Mouse (Mus musculus): ENCODE results near the gene Apbb1ip. TPM values are rescaled to one million over a fixed set of nuclear protein-coding genes. Genes with fewer than 3 reads are reported as not detected.

The Apbb1ip gene
- polyA plus RNA-seq, 1 experiment: 45.2 TPM

GRCm38 (mm10) chr2:22815674-22816073 is 41.8 kb downstream of the Apbb1ip start:
- peaks cover 5% of the 10 kb centered on the region for H3K4me1 ChIP-seq (replicated peaks; ENCODE audit: control insufficient read depth, insufficient read depth, low read length)
- no peak for DNase-seq
- WGBS: 98% methylated on average over 2 of the region's 2 CpGs

GRCm38 (mm10) chr2:22816231-22816630 is 42.3 kb downstream of the Apbb1ip start:
- 93% methylated on average over 1 of the region's 1 CpGs for WGBS
- peaks cover 2% of the 10 kb centered on the region; the same call in 1 of the 2 replicates for H3K4me1 ChIP-seq (replicated peaks; ENCODE audit: control insufficient read depth, insufficient read depth, low read length)
- H3K27me3 ChIP-seq (ENCODE audit: control insufficient read depth, insufficient read depth, low read length): no peaks in the 10 kb centered on the region
- DNase-seq: no peak
- H3K36me3 ChIP-seq (ENCODE audit: control insufficient read depth, insufficient read depth, low read length): peaks cover 36% of the 10 kb centered on the region
- no peak overlapping the region for H3K4me3 ChIP-seq (ENCODE audit: control insufficient read depth, insufficient read depth, low read length)
- H3K27ac ChIP-seq (ENCODE audit: control insufficient read depth, insufficient read depth, low read length): no peak overlapping the region
- TF ChIP-seq POLR2A (IDR thresholded peaks at IDR 0.05; ENCODE audit: control insufficient read depth, extremely low read depth, insufficient read depth, low read length, poor library complexity) (no peak), CTCF (IDR thresholded peaks at IDR 0.05; ENCODE audit: borderline replicate concordance, control insufficient read depth, extremely low read depth, insufficient read depth, low read length, poor library complexity) (no peak)

More at GRCm38 (mm10) chr2:22815674-22816073, 41.8 kb downstream of the Apbb1ip start:
- Histone ChIP-seq H3K36me3 (ENCODE audit: control insufficient read depth, insufficient read depth, low read length) (peaks cover 30% of the 10 kb centered on the region), H3K27ac (ENCODE audit: control insufficient read depth, insufficient read depth, low read length) (no peak overlapping the region), H3K27me3 (ENCODE audit: control insufficient read depth, insufficient read depth, low read length) (no peaks in the 10 kb centered on the region), H3K4me3 (ENCODE audit: control insufficient read depth, insufficient read depth, low read length) (no peak overlapping the region)
- TF ChIP-seq POLR2A (IDR thresholded peaks at IDR 0.05; ENCODE audit: control insufficient read depth, extremely low read depth, insufficient read depth, low read length, poor library complexity) (no peak), CTCF (IDR thresholded peaks at IDR 0.05; ENCODE audit: borderline replicate concordance, control insufficient read depth, extremely low read depth, insufficient read depth, low read length, poor library complexity) (no peak)

GRCm38 (mm10) chr2:22822293-22822692 is 48.4 kb downstream of the Apbb1ip start:
- H3K36me3 ChIP-seq (ENCODE audit: control insufficient read depth, insufficient read depth, low read length): peaks cover 61% of the 10 kb centered on the region
- no peaks in the 10 kb centered on the region for H3K4me1 ChIP-seq (replicated peaks; ENCODE audit: control insufficient read depth, insufficient read depth, low read length)
- no peak overlapping the region for H3K4me3 ChIP-seq (ENCODE audit: control insufficient read depth, insufficient read depth, low read length)
- no peak for DNase-seq
- no peaks in the 10 kb centered on the region for H3K27me3 ChIP-seq (ENCODE audit: control insufficient read depth, insufficient read depth, low read length)
- H3K27ac ChIP-seq (ENCODE audit: control insufficient read depth, insufficient read depth, low read length): no peak overlapping the region
- 82% methylated on average over 2 of the region's 2 CpGs for WGBS
- TF ChIP-seq CTCF (IDR thresholded peaks at IDR 0.05; ENCODE audit: borderline replicate concordance, control insufficient read depth, extremely low read depth, insufficient read depth, low read length, poor library complexity): no peak
- no peak for TF ChIP-seq POLR2A (IDR thresholded peaks at IDR 0.05; ENCODE audit: control insufficient read depth, extremely low read depth, insufficient read depth, low read length, poor library complexity)

GRCm38 (mm10) chr2:22845514-22845913 is 71.6 kb downstream of the Apbb1ip start:
- H3K4me3 ChIP-seq (ENCODE audit: control insufficient read depth, insufficient read depth, low read length): no peak overlapping the region
- H3K4me1 ChIP-seq (replicated peaks; ENCODE audit: control insufficient read depth, insufficient read depth, low read length): no peaks in the 10 kb centered on the region
- no peaks in the 10 kb centered on the region for H3K27me3 ChIP-seq (ENCODE audit: control insufficient read depth, insufficient read depth, low read length)
- 95% methylated on average over 4 of the region's 4 CpGs for WGBS
- H3K36me3 ChIP-seq (ENCODE audit: control insufficient read depth, insufficient read depth, low read length): peaks cover 63% of the 10 kb centered on the region
- H3K27ac ChIP-seq (ENCODE audit: control insufficient read depth, insufficient read depth, low read length): no peak overlapping the region
- TF ChIP-seq POLR2A (IDR thresholded peaks at IDR 0.05; ENCODE audit: control insufficient read depth, extremely low read depth, insufficient read depth, low read length, poor library complexity): no peak
- TF ChIP-seq CTCF (IDR thresholded peaks at IDR 0.05; ENCODE audit: borderline replicate concordance, control insufficient read depth, extremely low read depth, insufficient read depth, low read length, poor library complexity): no peak
- DNase-seq: no peak

- 97% methylated on average over 4 of the region's 4 CpGs for WGBS
Observed at GRCm38 (mm10) chr2:22851900-22852299, 78.0 kb downstream of the Apbb1ip start.

GRCm38 (mm10) chr2:22857501-22857900 is 83.6 kb downstream of the Apbb1ip start:
- no peaks in the 10 kb centered on the region for H3K27me3 ChIP-seq (ENCODE audit: control insufficient read depth, insufficient read depth, low read length)
- no peak for TF ChIP-seq POLR2A (IDR thresholded peaks at IDR 0.05; ENCODE audit: control insufficient read depth, extremely low read depth, insufficient read depth, low read length, poor library complexity)
- no peak for TF ChIP-seq CTCF (IDR thresholded peaks at IDR 0.05; ENCODE audit: borderline replicate concordance, control insufficient read depth, extremely low read depth, insufficient read depth, low read length, poor library complexity)

More at GRCm38 (mm10) chr2:22851900-22852299, 78.0 kb downstream of the Apbb1ip start:
- no peaks in the 10 kb centered on the region for H3K4me1 ChIP-seq (replicated peaks; ENCODE audit: control insufficient read depth, insufficient read depth, low read length)
- H3K27ac ChIP-seq (ENCODE audit: control insufficient read depth, insufficient read depth, low read length): no peak overlapping the region
- TF ChIP-seq CTCF (IDR thresholded peaks at IDR 0.05; ENCODE audit: borderline replicate concordance, control insufficient read depth, extremely low read depth, insufficient read depth, low read length, poor library complexity): no peak
- no peak for TF ChIP-seq POLR2A (IDR thresholded peaks at IDR 0.05; ENCODE audit: control insufficient read depth, extremely low read depth, insufficient read depth, low read length, poor library complexity)
- DNase-seq: no peak
- H3K36me3 ChIP-seq (ENCODE audit: control insufficient read depth, insufficient read depth, low read length): peaks cover 68% of the 10 kb centered on the region
- H3K27me3 ChIP-seq (ENCODE audit: control insufficient read depth, insufficient read depth, low read length): no peaks in the 10 kb centered on the region
- H3K4me3 ChIP-seq (ENCODE audit: control insufficient read depth, insufficient read depth, low read length): no peak overlapping the region

GRCm38 (mm10) chr2:22862194-22862593 is 88.3 kb downstream of the Apbb1ip start:
- Histone ChIP-seq H3K4me1 (replicated peaks; ENCODE audit: control insufficient read depth, insufficient read depth, low read length) (no peaks in the 10 kb centered on the region), H3K4me3 (ENCODE audit: control insufficient read depth, insufficient read depth, low read length) (no peak overlapping the region), H3K27me3 (ENCODE audit: control insufficient read depth, insufficient read depth, low read length) (no peaks in the 10 kb centered on the region), H3K27ac (ENCODE audit: control insufficient read depth, insufficient read depth, low read length) (no peak overlapping the region), H3K36me3 (ENCODE audit: control insufficient read depth, insufficient read depth, low read length) (peaks cover 23% of the 10 kb centered on the region)
- WGBS: 91% methylated on average over 2 of the region's 2 CpGs
- TF ChIP-seq CTCF (IDR thresholded peaks at IDR 0.05; ENCODE audit: borderline replicate concordance, control insufficient read depth, extremely low read depth, insufficient read depth, low read length, poor library complexity) (no peak), POLR2A (IDR thresholded peaks at IDR 0.05; ENCODE audit: control insufficient read depth, extremely low read depth, insufficient read depth, low read length, poor library complexity) (no peak)
- DNase-seq: no peak

More at GRCm38 (mm10) chr2:22857501-22857900, 83.6 kb downstream of the Apbb1ip start:
- 91% methylated on average over 3 of the region's 3 CpGs for WGBS
- Histone ChIP-seq H3K36me3 (ENCODE audit: control insufficient read depth, insufficient read depth, low read length) (peaks cover 53% of the 10 kb centered on the region), H3K27ac (ENCODE audit: control insufficient read depth, insufficient read depth, low read length) (no peak overlapping the region), H3K4me1 (replicated peaks; ENCODE audit: control insufficient read depth, insufficient read depth, low read length) (no peaks in the 10 kb centered on the region), H3K4me3 (ENCODE audit: control insufficient read depth, insufficient read depth, low read length) (no peak overlapping the region)
- no peak for DNase-seq
